Mouse (Mus musculus) midbrain, embryonic 15.5 days (tissue): ENCODE measurements around the gene Fastkd3. TPM values are rescaled to one million over a fixed set of nuclear protein-coding genes. Genes with fewer than 3 reads are reported as not detected.
"Not testable (repeated sequence)": the region's sequence is repeated elsewhere in the genome, so short reads cannot be mapped to it uniquely, and the experiment has no call there.

ENCODE experiments used
- ATAC-seq: fragments of 200-750 bp; cut with Nextera tagmentation; replicated peaks from 2 replicates; pipeline ENCODE4 v1.8.0; 2017; ENCODE audit warnings: moderate TSS enrichment
- H3K27ac ChIP-seq: fragments of 300-500 bp; sonication (generic); 2 replicates; pipeline ENCODE4 v1.5.1; 2015; ENCODE audit warnings: mild to moderate bottlenecking, inconsistent platforms
- H3K27me3 ChIP-seq: fragments of 300-500 bp; sonication (generic); replicated peaks from 2 replicates; pipeline ENCODE4 v1.6.1; 2015; ENCODE audit warnings: inconsistent platforms
- H3K36me3 ChIP-seq: fragments of 300-500 bp; sonication (generic); replicated peaks from 2 replicates; pipeline ENCODE4 v1.6.1; 2015; ENCODE audit warnings: inconsistent platforms
- H3K4me1 ChIP-seq: fragments of 300-500 bp; sonication (generic); 2 replicates; pipeline ENCODE4 v1.6.1; 2015; ENCODE audit warnings: inconsistent platforms
- H3K4me2 ChIP-seq: fragments of 300-500 bp; sonication (generic); 2 replicates; pipeline ENCODE4 v1.6.1; 2015; ENCODE audit warnings: inconsistent platforms, mild to moderate bottlenecking, moderate library complexity
- H3K4me3 ChIP-seq: fragments of 300-500 bp; sonication (generic); 2 replicates; pipeline ENCODE4 v1.5.1; 2015; ENCODE audit warnings: mild to moderate bottlenecking, inconsistent platforms
- H3K9ac ChIP-seq: fragments of 300-500 bp; sonication (generic); 2 replicates; pipeline ENCODE4 v1.6.1; 2015; ENCODE audit warnings: mild to moderate bottlenecking, inconsistent platforms
- H3K9me3 ChIP-seq: fragments of 300-500 bp; sonication (generic); 2 replicates; pipeline ENCODE4 v1.6.1; 2016; ENCODE audit warnings: inconsistent platforms
- WGBS: fragments of 180-500 bp; shearing (Covaris S2); methylation state at CpG from one replicate; pipeline ENCODE4 v1.1.7; 2015; ENCODE audit warnings: mixed read lengths; 5-methylcytosine and 5-hydroxymethylcytosine counted together
- polyA plus RNA-seq: library from polyadenylated mRNA; unstranded; fragments of >200 nt; fragmentation: Nextera tagmentation; extraction: Ambion mirVana; gene quantifications from 2 replicates; pipeline ENCODE4 v1.2.1, GENCODE M21; 2015

The Fastkd3 gene
- 22.8 and 23.8 TPM in 2 replicates for polyA plus RNA-seq

GRCm38 (mm10) chr13:68581747-68582516, at the start of gene Fastkd3, which contains the start of gene Mtrr:
TSS of gene Fastkd3 (plus strand) at chr13:68582234.
TSS of gene Mtrr (minus strand) at chr13:68582149.
- peak within 1 kb of the TSS; percentile 68 for H3K9ac ChIP-seq
- under 1% methylated on average over 80 of the region's 81 CpGs for WGBS
- H3K4me3 ChIP-seq, result peak within 1 kb of the TSS; percentile 74
- peak; percentile 99 for ATAC-seq
- peaks cover 22% of the 10 kb centered on the region; the same call in 1 of the 2 replicates for H3K36me3 ChIP-seq
- H3K9me3 ChIP-seq, result no peaks in the 10 kb centered on the region
- H3K27ac ChIP-seq, result peak within 1 kb of the TSS; percentile 80
- H3K27me3 ChIP-seq, result no peaks in the 10 kb centered on the region
- H3K4me1 ChIP-seq, result peaks cover 22% of the 10 kb centered on the region
- peak within 1 kb of the TSS; percentile 82 for H3K4me2 ChIP-seq

GRCm38 (mm10) chr13:68553391-68553790, 28.6 kb upstream of the Fastkd3 start:
- WGBS, result 31% methylated on average over 6 of the region's 6 CpGs
- not testable (repeated sequence) for H3K36me3 ChIP-seq, H3K4me1 ChIP-seq, H3K4me3 ChIP-seq, H3K9me3 ChIP-seq, H3K9ac ChIP-seq, H3K27me3 ChIP-seq, H3K4me2 ChIP-seq, H3K27ac ChIP-seq
- ATAC-seq, result peak; percentile 71; the same call in 1 of the 2 replicates

GRCm38 (mm10) chr13:68568110-68568509, 13.9 kb upstream of the Fastkd3 start:
- no peaks in the 10 kb centered on the region for H3K4me1 ChIP-seq
- WGBS, result 95% methylated on average over 9 of the region's 9 CpGs
- H3K27me3 ChIP-seq, result no peaks in the 10 kb centered on the region
- H3K4me2 ChIP-seq, result no peak overlapping the region
- H3K27ac ChIP-seq, result no peak overlapping the region
- peaks cover 54% of the 10 kb centered on the region for H3K36me3 ChIP-seq
- no peak overlapping the region for H3K4me3 ChIP-seq
- no peak for ATAC-seq
- no peaks in the 10 kb centered on the region for H3K9me3 ChIP-seq
- no peak overlapping the region for H3K9ac ChIP-seq

GRCm38 (mm10) chr13:68568548-68568947, 13.5 kb upstream of the Fastkd3 start:
- H3K4me3 ChIP-seq, result no peak overlapping the region
- no peaks in the 10 kb centered on the region for H3K9me3 ChIP-seq
- no peak overlapping the region for H3K27ac ChIP-seq
- WGBS, result 93% methylated on average over 11 of the region's 11 CpGs
- H3K4me1 ChIP-seq, result no peaks in the 10 kb centered on the region
- H3K36me3 ChIP-seq, result peaks cover 51% of the 10 kb centered on the region
- H3K4me2 ChIP-seq, result no peak overlapping the region
- 0 out of 2 replicates have a peak, but pooled peaks have one; percentile 10 for ATAC-seq
- no peaks in the 10 kb centered on the region for H3K27me3 ChIP-seq
- no peak overlapping the region for H3K9ac ChIP-seq

GRCm38 (mm10) chr13:68569589-68570336, 12.3 kb upstream of the Fastkd3 start:
- Histone ChIP-seq H3K4me1 (no peaks in the 10 kb centered on the region), H3K27ac (no peak overlapping the region), H3K4me3 (no peak overlapping the region), H3K27me3 (no peaks in the 10 kb centered on the region), H3K36me3 (peaks cover 39% of the 10 kb centered on the region), H3K4me2 (no peak overlapping the region), H3K9me3 (no peaks in the 10 kb centered on the region), H3K9ac (no peak overlapping the region)
- peak; percentile 73 for ATAC-seq
- WGBS, result 73% methylated on average over 17 of the region's 17 CpGs

- Histone ChIP-seq H3K4me3 (no peak overlapping the region), H3K9me3 (no peaks in the 10 kb centered on the region), H3K27me3 (no peaks in the 10 kb centered on the region), H3K36me3 (peaks cover 28% of the 10 kb centered on the region), H3K27ac (no peak overlapping the region), H3K4me2 (no peak overlapping the region), H3K9ac (no peak overlapping the region), H3K4me1 (no peaks in the 10 kb centered on the region)
- 94% methylated on average over 19 of the region's 19 CpGs for WGBS
- no peak for ATAC-seq
These were observed 9.8 kb upstream of the Fastkd3 start for GRCm38 (mm10) chr13:68572247-68572646.

GRCm38 (mm10) chr13:68572966-68573913, 8.8 kb upstream of the Fastkd3 start:
- Histone ChIP-seq H3K9me3 (no peaks in the 10 kb centered on the region), H3K4me2 (no peak overlapping the region), H3K36me3 (peaks cover 25% of the 10 kb centered on the region), H3K4me3 (no peak overlapping the region), H3K9ac (no peak overlapping the region), H3K27ac (no peak overlapping the region), H3K27me3 (no peaks in the 10 kb centered on the region), H3K4me1 (no peaks in the 10 kb centered on the region)
- no peak for ATAC-seq
- WGBS, result 70% methylated on average over 10 of the region's 10 CpGs

- Histone ChIP-seq H3K4me2 (no peak overlapping the region), H3K4me3 (no peak overlapping the region), H3K9me3 (no peaks in the 10 kb centered on the region), H3K36me3 (peaks cover 22% of the 10 kb centered on the region), H3K27me3 (no peaks in the 10 kb centered on the region), H3K9ac (no peak overlapping the region), H3K4me1 (no peaks in the 10 kb centered on the region), H3K27ac (no peak overlapping the region)
- ATAC-seq, result no peak
- 82% methylated on average over 4 of the region's 4 CpGs for WGBS
These were observed 7.6 kb upstream of the Fastkd3 start for GRCm38 (mm10) chr13:68574398-68574797.

- no peak for ATAC-seq
- no peak overlapping the region for H3K9ac ChIP-seq
- no peaks in the 10 kb centered on the region for H3K27me3 ChIP-seq
- no peak overlapping the region for H3K4me2 ChIP-seq
- H3K9me3 ChIP-seq, result no peaks in the 10 kb centered on the region
- 90% methylated on average over 7 of the region's 7 CpGs for WGBS
- H3K4me3 ChIP-seq, result no peak overlapping the region
- peaks cover 14% of the 10 kb centered on the region for H3K4me1 ChIP-seq
- H3K27ac ChIP-seq, result no peak overlapping the region
- H3K36me3 ChIP-seq, result 0 out of 2 replicates have a peak, but pooled peaks cover 7% of the 10 kb centered on the region
These were observed 4.1 kb upstream of the Fastkd3 start for GRCm38 (mm10) chr13:68577945-68578344.

- peak overlapping the region; percentile 82 for H3K4me2 ChIP-seq
- no peak for ATAC-seq
- peaks cover 24% of the 10 kb centered on the region; the same call in 1 of the 2 replicates for H3K36me3 ChIP-seq
- H3K4me1 ChIP-seq, result peaks cover 22% of the 10 kb centered on the region
- peak overlapping the region; percentile 51 for H3K9ac ChIP-seq
- peak overlapping the region; percentile 74 for H3K4me3 ChIP-seq
- H3K27ac ChIP-seq, result peak overlapping the region; percentile 69
- 28% methylated on average over 14 of the region's 14 CpGs for WGBS
- no peaks in the 10 kb centered on the region for H3K27me3 ChIP-seq
- H3K9me3 ChIP-seq, result no peaks in the 10 kb centered on the region
These were observed 821 bp upstream of the Fastkd3 start for GRCm38 (mm10) chr13:68581086-68581740.

- H3K4me2 ChIP-seq, result peak overlapping the region; percentile 82
- H3K27me3 ChIP-seq, result no peaks in the 10 kb centered on the region
- H3K27ac ChIP-seq, result peak overlapping the region; percentile 80
- H3K36me3 ChIP-seq, result peaks cover 20% of the 10 kb centered on the region; the same call in 1 of the 2 replicates
- H3K4me3 ChIP-seq, result peak overlapping the region; percentile 74
- H3K4me1 ChIP-seq, result peaks cover 22% of the 10 kb centered on the region
- H3K9ac ChIP-seq, result peak overlapping the region; percentile 68
- H3K9me3 ChIP-seq, result no peaks in the 10 kb centered on the region
- 1% methylated on average over 11 of the region's 11 CpGs for WGBS
- ATAC-seq, result peak; percentile 31
These were observed 415 bp downstream of the Fastkd3 start for GRCm38 (mm10) chr13:68582517-68582780.
